Mouse (Mus musculus) forebrain, embryonic 15.5 days (tissue): ENCODE measurements around the gene Sdcbp2. TPM values are rescaled to one million over a fixed set of nuclear protein-coding genes. Genes with fewer than 3 reads are reported as not detected.

ENCODE experiments used
- ATAC-seq: fragments of 200-750 bp; cut with Nextera tagmentation; replicated peaks from 2 replicates; pipeline ENCODE4 v1.8.0; 2017; ENCODE audit warnings: mild to moderate bottlenecking, moderate TSS enrichment, moderate library complexity
- H3K27ac ChIP-seq: fragments of 300-500 bp; sonication (generic); replicated peaks from 2 replicates; pipeline ENCODE4 v1.5.1; 2015; ENCODE audit warnings: mild to moderate bottlenecking, inconsistent platforms
- H3K27me3 ChIP-seq: fragments of 300-500 bp; sonication (generic); 2 replicates; pipeline ENCODE4 v1.6.1; 2015; ENCODE audit warnings: inconsistent platforms
- H3K36me3 ChIP-seq: fragments of 300-500 bp; sonication (generic); 2 replicates; pipeline ENCODE4 v1.6.1; 2015; ENCODE audit warnings: mild to moderate bottlenecking, inconsistent platforms
- H3K4me1 ChIP-seq: fragments of 300-500 bp; sonication (generic); 2 replicates; pipeline ENCODE4 v1.6.1; 2015; ENCODE audit warnings: inconsistent platforms
- H3K4me2 ChIP-seq: fragments of 300-500 bp; sonication (generic); replicated peaks from 2 replicates; pipeline ENCODE4 v1.6.1; 2015; ENCODE audit warnings: mild to moderate bottlenecking, inconsistent platforms
- H3K4me3 ChIP-seq: fragments of 300-500 bp; sonication (generic); 2 replicates; pipeline ENCODE4 v1.5.1; 2015; ENCODE audit warnings: mild to moderate bottlenecking, inconsistent platforms
- H3K9ac ChIP-seq: fragments of 300-500 bp; sonication (generic); replicated peaks from 2 replicates; pipeline ENCODE4 v1.6.1; 2015; ENCODE audit warnings: mild to moderate bottlenecking, inconsistent platforms
- H3K9me3 ChIP-seq: fragments of 300-500 bp; sonication (generic); 2 replicates; pipeline ENCODE4 v1.6.1; 2016; ENCODE audit warnings: inconsistent platforms
- WGBS: fragments of 180-500 bp; shearing (Covaris S2); methylation state at CpG from one replicate; pipeline ENCODE4 v1.1.7; 2015; ENCODE audit warnings: mixed read lengths; 5-methylcytosine and 5-hydroxymethylcytosine counted together
- polyA plus RNA-seq: library from polyadenylated mRNA; unstranded; fragments of >200 nt; fragmentation: Nextera tagmentation; extraction: Ambion mirVana; gene quantifications from 2 replicates; pipeline ENCODE4 v1.2.1, GENCODE M21; 2015

Gene Sdcbp2
- polyA plus RNA-seq, result 0.52 and 0.64 TPM in 2 replicates

DNA sequence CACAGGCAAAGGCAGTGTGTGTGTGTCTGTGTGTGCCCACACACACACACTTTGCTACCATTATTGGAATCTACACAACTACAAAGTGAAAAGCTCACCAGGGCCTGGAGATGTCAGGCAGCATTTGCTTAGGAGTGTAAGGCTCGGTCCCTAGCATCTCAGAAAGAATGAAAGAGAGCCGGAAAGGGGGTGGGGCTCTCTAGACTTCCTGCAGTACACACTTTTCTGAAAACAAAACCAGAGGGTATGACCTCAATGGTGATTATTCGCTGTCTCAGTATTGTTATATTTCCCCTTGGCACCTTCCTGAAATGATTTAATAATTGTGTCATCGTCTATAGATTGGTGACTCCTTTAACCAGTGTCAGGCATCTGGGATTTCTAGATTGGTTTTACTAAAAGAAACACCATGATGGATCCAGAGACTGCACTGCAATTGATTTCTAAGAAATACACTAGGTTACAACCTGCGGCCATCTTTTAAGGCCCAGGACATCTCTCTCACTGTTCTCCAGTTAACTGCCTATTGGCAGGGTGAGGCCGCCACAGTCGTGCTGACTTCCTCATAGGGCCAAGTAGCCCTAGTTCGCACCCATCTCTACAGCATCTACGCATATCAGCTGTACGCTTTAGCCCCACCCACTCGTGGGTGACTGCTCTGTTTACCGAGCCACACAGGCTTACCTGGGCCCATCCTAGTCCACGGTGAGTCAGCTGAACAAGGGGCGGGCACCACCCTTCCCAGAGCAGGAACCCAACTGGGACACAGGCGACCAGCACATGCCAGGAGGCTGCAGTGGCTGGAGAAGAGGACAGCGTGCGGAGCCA lies at the start of gene Sdcbp2:
TSS of gene Sdcbp2 (plus strand) at position 750 of the 828 bp plus-strand sequence.
- Histone ChIP-seq H3K36me3 (no peaks in the 10 kb centered on the region), H3K4me2 (no peak within 1 kb of the TSS), H3K27me3 (no peaks in the 10 kb centered on the region), H3K4me3 (no peak within 1 kb of the TSS), H3K9me3 (no peaks in the 10 kb centered on the region), H3K9ac (no peak within 1 kb of the TSS), H3K27ac (no peak within 1 kb of the TSS), H3K4me1 (peaks cover 14% of the 10 kb centered on the region)
- 76% methylated on average over 17 of the region's 17 CpGs for whole genome bisulfite sequencing
- no peak for ATAC-seq

DNA sequence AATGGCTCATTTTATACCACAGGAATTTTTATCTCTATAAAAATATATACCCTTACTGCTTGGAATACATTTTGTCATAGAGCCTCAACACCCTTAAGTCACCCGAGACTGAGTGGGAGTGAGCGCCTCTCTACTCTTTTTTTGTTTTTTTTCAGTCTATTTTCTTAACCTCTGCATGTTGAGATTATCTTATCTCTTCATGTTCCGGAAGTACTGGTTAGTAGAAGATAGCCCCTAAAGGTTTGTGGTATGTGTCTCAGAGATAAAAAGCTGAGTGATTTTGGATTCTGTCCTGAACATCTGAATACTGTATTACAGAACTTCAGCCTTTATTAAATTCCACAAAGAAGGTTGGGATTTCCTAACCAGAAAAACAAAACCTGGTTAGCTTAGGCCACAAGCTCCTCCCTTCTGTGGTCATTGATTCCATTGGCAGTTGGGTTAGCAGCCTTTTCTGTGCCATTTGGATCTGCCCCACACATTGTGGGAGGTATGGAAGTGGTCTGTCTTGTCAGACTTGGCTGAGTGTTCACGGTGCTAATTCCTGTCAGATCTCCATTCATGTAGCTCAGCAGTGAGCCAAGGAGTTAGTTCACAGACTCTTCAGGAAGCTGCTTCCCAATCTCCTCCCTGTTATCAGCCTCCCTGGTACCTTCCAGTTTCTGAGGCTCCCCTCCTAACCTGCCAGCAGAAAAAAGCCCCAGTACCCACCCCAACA lies 47.9 kb upstream of the Sdcbp2 start:
- H3K36me3 ChIP-seq, result peaks cover 17% of the 10 kb centered on the region
- no peaks in the 10 kb centered on the region for H3K9me3 ChIP-seq
- no peak for ATAC-seq
- H3K9ac ChIP-seq, result no peak overlapping the region
- 70% methylated on average over 4 of the region's 4 CpGs for WGBS
- no peaks in the 10 kb centered on the region for H3K27me3 ChIP-seq
- H3K4me2 ChIP-seq, result no peak overlapping the region
- H3K4me1 ChIP-seq, result no peaks in the 10 kb centered on the region
- H3K4me3 ChIP-seq, result no peak overlapping the region
- H3K27ac ChIP-seq, result no peak overlapping the region

DNA sequence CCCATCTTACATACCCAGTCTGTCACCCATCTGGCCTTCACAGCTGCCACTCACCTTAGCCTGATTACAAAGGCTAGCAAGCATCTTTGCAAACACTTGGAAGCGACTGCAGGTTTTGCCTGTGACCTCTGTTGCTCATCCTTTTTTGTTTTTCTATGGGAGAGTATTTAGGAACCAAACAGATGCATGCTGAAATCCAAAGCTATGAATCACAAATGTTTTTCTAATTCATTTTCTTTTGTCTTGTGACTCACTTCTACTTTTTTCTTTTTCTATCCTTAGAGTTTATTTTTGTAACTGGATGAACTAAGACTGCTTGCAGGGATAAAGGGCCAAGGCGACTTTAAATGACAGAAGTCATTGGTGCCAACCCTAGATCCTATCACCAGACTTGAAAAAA lies 46.9 kb upstream of the Sdcbp2 start:
- Histone ChIP-seq H3K4me1 (no peaks in the 10 kb centered on the region), H3K4me3 (no peak overlapping the region), H3K36me3 (peaks cover 8% of the 10 kb centered on the region), H3K9me3 (no peaks in the 10 kb centered on the region), H3K9ac (no peak overlapping the region), H3K27ac (no peak overlapping the region), H3K27me3 (no peaks in the 10 kb centered on the region), H3K4me2 (no peak overlapping the region)
- ATAC-seq, result no peak
- WGBS, result 68% methylated on average over 2 of the region's 2 CpGs

DNA sequence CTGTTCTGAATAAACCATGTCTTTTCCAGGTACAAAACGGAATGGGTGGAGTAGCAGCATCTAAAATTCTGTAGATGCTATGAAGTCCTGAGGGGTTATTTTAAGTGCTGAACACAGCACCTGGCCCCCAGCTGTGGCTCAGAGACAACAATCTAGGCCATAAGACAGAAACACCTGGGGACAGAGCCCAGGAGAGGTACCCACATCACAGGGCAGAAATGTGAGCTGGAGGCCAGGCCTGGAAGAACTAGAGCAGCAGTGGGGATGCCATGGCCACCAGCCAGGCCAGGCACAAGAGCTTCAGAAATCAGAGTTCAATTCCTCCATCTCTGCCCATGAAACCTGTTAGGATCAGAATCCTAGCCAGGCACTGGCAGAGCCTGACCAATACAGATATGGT lies 44.4 kb upstream of the Sdcbp2 start:
- 92% methylated on average over 1 of the region's 1 CpGs for WGBS

DNA sequence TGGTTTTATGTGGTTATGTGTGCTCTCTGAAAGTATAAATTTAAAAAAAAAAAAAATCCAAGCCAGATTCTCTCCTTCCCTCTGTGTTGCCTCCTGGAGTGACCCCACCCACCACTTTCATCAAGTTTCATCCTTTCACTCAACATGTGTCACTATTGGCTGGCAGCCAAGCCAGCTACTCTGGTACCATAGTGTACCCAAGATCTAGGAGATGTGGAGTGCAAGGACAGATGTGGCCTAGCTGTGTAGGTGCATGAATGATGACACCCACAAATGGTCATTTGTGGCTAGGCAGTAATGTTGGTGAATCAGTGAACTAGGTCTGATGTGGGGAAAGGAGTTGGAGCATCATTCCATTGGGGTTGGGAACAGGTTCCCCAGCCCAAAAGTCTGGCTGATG lies 43.3 kb upstream of the Sdcbp2 start:
- H3K4me2 ChIP-seq, result no peak overlapping the region
- no peak for ATAC-seq
- H3K4me3 ChIP-seq, result no peak overlapping the region
- no peak overlapping the region for H3K9ac ChIP-seq
- no peak overlapping the region for H3K27ac ChIP-seq
- no peaks in the 10 kb centered on the region for H3K36me3 ChIP-seq
- H3K9me3 ChIP-seq, result no peaks in the 10 kb centered on the region
- no peaks in the 10 kb centered on the region for H3K27me3 ChIP-seq
- no peaks in the 10 kb centered on the region for H3K4me1 ChIP-seq

More for the DNA sequence above, 44.4 kb upstream of the Sdcbp2 start:
- Histone ChIP-seq H3K27me3 (no peaks in the 10 kb centered on the region), H3K27ac (no peak overlapping the region), H3K4me3 (no peak overlapping the region), H3K9ac (no peak overlapping the region), H3K36me3 (no peaks in the 10 kb centered on the region), H3K4me1 (no peaks in the 10 kb centered on the region), H3K9me3 (no peaks in the 10 kb centered on the region), H3K4me2 (no peak overlapping the region)
- ATAC-seq, result no peak

DNA sequence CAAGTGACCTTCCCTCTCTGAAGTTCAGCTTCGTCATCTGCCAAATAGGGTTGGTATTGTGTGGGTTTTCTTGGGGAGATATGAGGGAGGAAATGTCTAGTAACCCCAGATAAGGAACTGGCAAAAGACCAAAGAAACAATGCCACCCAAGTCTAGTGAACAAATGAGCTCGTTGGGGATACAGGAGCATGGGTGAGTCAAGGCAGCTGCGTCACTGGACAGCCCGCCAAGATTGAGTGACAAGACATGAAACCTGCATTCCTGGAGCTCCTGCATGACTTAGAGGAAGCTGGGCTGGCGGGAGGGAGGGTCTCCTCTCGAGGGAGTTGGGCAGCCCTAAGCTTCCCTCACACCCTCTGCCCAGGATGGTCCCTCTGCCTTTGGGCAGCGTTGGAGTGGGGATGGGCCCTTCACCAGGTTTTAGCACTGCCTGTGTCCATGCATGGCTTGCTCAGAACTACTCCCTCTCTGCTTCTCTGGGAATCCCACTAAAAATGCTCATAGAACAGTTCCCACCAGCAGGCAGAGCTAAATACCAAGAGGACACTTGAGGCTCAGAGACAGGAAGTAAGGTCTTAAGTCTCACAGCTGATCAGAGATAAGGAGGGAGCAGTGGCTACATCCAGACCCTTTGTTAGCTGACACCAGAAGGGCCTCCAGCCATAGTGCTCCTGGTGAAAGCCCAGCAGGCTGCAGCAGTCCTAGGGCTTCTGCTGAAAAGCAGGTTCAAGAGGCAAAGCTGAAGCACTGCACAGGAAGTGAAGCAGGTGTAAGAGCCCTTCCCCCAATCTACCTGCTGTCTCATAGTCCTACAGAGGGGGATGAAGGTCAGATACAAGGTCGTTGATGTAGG lies 41.8 kb upstream of the Sdcbp2 start:
- ATAC-seq, result no peak
- H3K4me1 ChIP-seq, result no peaks in the 10 kb centered on the region
- H3K4me2 ChIP-seq, result no peak overlapping the region
- 58% methylated on average over 8 of the region's 8 CpGs for WGBS
- no peak overlapping the region for H3K27ac ChIP-seq
- H3K4me3 ChIP-seq, result no peak overlapping the region
- H3K36me3 ChIP-seq, result no peaks in the 10 kb centered on the region
- H3K27me3 ChIP-seq, result no peaks in the 10 kb centered on the region
- H3K9me3 ChIP-seq, result no peaks in the 10 kb centered on the region
- no peak overlapping the region for H3K9ac ChIP-seq

DNA sequence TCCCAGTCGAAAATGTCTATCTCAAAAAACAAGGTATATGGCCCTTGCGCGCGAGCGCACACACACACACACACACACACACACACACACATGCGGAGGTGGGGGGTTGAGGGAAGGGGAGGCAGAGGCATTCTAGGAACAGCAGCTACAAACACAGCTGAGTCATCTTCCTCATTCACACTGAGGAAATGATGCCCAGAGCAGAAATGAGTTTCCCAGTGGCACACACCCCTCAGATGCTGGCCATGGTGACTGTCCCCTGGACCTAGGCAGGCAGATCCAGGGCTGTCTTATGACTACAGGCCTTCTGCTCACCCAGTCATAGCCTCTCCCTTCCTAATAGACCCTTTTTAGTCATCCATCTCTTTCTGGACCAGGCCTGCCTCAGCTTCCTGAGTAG lies 38.8 kb upstream of the Sdcbp2 start:
- 92% methylated on average over 6 of the region's 6 CpGs for WGBS
- peaks cover 4% of the 10 kb centered on the region; the same call in 1 of the 2 replicates for H3K4me1 ChIP-seq
- no peak overlapping the region for H3K4me3 ChIP-seq
- H3K9ac ChIP-seq, result no peak overlapping the region
- no peak overlapping the region for H3K4me2 ChIP-seq
- H3K36me3 ChIP-seq, result no peaks in the 10 kb centered on the region
- no peaks in the 10 kb centered on the region for H3K27me3 ChIP-seq
- no peak for ATAC-seq
- H3K27ac ChIP-seq, result no peak overlapping the region
- no peaks in the 10 kb centered on the region for H3K9me3 ChIP-seq

DNA sequence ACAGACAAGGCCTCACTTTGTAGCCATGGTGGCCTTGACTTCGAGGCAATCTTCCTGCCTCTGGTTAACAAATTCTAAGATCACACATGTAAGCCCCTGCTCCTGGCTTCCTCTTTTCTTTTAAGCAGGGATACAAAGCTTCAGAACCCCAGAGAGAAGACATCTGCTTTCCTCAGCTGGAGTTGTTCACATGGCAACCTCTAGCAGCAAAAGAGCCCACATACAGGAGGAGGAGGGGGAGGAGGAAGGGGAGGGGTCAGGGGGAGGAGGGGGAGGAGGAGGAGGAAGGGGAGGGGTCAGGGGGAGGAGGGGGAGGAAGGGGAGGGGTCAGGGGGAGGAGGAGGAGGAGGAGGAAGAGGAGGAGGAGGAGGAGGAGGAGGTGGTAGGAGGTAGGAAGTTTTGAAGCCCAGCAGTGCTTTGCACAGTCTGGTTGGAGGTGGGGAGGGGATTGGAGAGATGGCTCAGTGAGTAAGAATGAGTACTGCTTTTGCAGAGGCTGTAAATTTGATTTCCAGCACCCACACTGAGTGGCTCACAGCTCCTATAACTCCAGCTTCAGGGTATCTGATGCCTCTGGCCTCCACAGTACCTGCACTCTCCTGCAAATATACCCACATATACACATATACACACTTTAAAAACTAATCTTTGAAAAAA lies 36.3 kb upstream of the Sdcbp2 start:
- H3K27me3 ChIP-seq, result no peaks in the 10 kb centered on the region
- H3K4me1 ChIP-seq, result peaks cover 4% of the 10 kb centered on the region
- 50% methylated on average over 1 of the region's 1 CpGs for WGBS
- no peaks in the 10 kb centered on the region for H3K9me3 ChIP-seq
- ATAC-seq, result peak; percentile 57
- H3K27ac ChIP-seq, result no peak overlapping the region
- H3K36me3 ChIP-seq, result no peaks in the 10 kb centered on the region
- H3K4me3 ChIP-seq, result no peak overlapping the region
- no peak overlapping the region for H3K4me2 ChIP-seq
- no peak overlapping the region for H3K9ac ChIP-seq

DNA sequence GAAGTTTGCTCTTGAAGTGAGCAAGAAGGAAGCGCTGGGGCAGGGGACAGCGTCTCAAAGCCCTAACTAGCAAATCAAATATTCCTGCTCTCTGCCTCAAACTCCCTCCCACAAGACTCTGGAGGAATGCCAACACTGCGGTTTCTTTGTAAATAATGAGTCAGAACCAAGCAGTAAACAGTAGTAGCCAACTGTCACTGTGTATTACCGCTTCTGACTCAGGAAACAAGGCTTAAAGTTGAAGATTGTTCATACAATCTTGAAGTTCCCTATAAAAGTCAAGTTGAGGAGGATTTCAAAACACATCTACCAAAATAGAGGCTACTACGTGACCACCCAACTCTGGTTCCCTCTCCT lies 35.8 kb upstream of the Sdcbp2 start:
- ATAC-seq, result no peak

DNA sequence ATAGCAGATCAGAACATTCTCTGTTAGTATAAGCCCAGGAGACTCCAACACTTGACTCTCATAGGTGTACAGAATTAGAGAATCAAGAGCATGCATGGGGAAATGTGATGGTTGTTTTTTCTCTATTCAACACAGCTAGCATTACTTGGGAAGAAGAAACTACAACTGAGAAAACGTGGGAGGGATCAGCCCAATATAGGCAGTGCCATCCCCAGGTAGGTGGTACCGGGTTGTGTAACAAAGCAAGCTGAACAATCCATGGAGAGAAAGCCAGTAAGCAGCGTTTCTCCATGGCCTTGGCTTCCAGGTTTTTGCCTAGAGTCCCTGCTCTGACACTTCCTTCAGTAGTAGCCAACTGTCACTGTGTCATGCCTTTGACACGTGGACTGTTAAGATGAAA lies 33.8 kb upstream of the Sdcbp2 start:
- no peaks in the 10 kb centered on the region for H3K9me3 ChIP-seq
- H3K4me3 ChIP-seq, result no peak overlapping the region
- no peak for ATAC-seq
- H3K36me3 ChIP-seq, result no peaks in the 10 kb centered on the region
- H3K9ac ChIP-seq, result no peak overlapping the region
- no peak overlapping the region for H3K4me2 ChIP-seq
- H3K4me1 ChIP-seq, result peaks cover 18% of the 10 kb centered on the region
- H3K27me3 ChIP-seq, result no peaks in the 10 kb centered on the region
- WGBS, result 62% methylated on average over 4 of the region's 4 CpGs
- H3K27ac ChIP-seq, result no peak overlapping the region

More for the DNA sequence above, 35.8 kb upstream of the Sdcbp2 start:
- WGBS, result 54% methylated on average over 5 of the region's 5 CpGs
- Histone ChIP-seq H3K4me3 (no peak overlapping the region), H3K27ac (no peak overlapping the region), H3K4me1 (peaks cover 9% of the 10 kb centered on the region), H3K27me3 (no peaks in the 10 kb centered on the region), H3K4me2 (no peak overlapping the region), H3K9me3 (no peaks in the 10 kb centered on the region), H3K9ac (no peak overlapping the region), H3K36me3 (no peaks in the 10 kb centered on the region)

DNA sequence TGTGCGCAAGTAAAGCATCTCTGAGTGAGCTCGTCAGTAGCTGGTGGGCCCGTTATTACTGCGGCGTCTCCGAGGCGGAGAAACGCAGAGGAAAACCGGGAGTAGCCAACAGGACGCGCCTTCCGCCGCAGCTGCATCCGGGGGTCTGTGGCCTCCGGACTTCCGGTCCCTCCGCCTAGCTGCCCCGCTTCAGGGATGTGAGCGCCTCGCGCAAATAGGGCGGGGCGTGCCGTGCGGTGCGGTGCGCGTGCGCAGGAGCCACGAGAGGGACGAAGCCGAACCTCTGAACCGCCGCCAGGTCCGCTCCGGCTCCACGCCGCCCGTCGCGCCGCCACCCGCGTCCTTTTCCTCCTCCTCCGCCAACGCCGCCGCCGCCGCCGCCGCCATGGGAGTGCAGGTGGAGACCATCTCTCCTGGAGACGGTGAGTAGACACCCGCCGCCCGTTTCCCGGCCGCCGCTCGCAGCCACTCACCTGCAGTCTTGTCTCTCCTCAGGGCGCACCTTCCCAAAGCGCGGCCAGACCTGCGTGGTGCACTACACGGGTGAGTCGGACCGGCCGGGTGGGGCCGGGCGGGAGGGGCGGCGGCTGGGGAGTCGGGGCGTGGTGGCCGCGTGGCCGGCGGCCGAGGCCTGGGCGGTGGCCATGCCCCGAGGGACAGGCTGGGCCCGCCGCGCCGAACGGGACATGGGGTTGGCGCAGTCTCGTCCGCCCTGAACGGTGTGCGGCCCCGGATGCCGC lies 29.9 kb upstream of the Sdcbp2 start, which contains the start of gene Fkbp1a:
TSS of gene Fkbp1a (plus strand) at position 161 of the 740 bp plus-strand sequence.
- peaks cover 15% of the 10 kb centered on the region for H3K36me3 ChIP-seq
- no peaks in the 10 kb centered on the region for H3K9me3 ChIP-seq
- ATAC-seq, result peak; percentile 98
- no peaks in the 10 kb centered on the region for H3K27me3 ChIP-seq
- H3K4me1 ChIP-seq, result peaks cover 40% of the 10 kb centered on the region
- WGBS, result under 1% methylated on average over 86 of the region's 93 CpGs
- H3K27ac ChIP-seq, result peak within 1 kb of the TSS; percentile 83
- peak within 1 kb of the TSS; percentile 59 for H3K4me3 ChIP-seq
- peak within 1 kb of the TSS; percentile 64 for H3K4me2 ChIP-seq
- H3K9ac ChIP-seq, result peak within 1 kb of the TSS; percentile 85
